Mouse (Mus musculus) layer of hippocampus, adult 9-10 months (tissue): ENCODE measurements around the gene Vmn1r193.
"Not testable (repeated sequence)": the region's sequence is repeated elsewhere in the genome, so short reads cannot be mapped to it uniquely, and the experiment has no call there.

ENCODE experiments used
- DNase-seq: peaks from one replicate; pipeline ENCODE4 v3.0.0; 2022; ENCODE audit warnings: low spot score

The Vmn1r193 gene

GRCm38 (mm10) chr13:22223060-22223459 is at the start of gene Vmn1r193:
Gene Vmn1r193, minus strand, starts transcription at chr13:22223160.
- not testable (repeated sequence) for DNase-seq

- no peak for DNase-seq
These were observed 48.8 kb upstream of the Vmn1r193 start for GRCm38 (mm10) chr13:22271721-22272120.

- not testable (repeated sequence) for DNase-seq
These were observed 47.3 kb upstream of the Vmn1r193 start, which contains the start of gene Vmn1r195 for GRCm38 (mm10) chr13:22270222-22270621. Gene Vmn1r195, plus strand, starts transcription at chr13:22270522.

- no peak for DNase-seq
These were observed 21.0 kb upstream of the Vmn1r193 start, which contains the start of gene Vmn1r194 for GRCm38 (mm10) chr13:22243915-22244314. Gene Vmn1r194, plus strand, starts transcription at chr13:22244215.

GRCm38 (mm10) chr13:22192756-22193155 is 30.2 kb downstream of the Vmn1r193 start:
- not testable (repeated sequence) for DNase-seq

- no peak for DNase-seq
These were observed 31.9 kb downstream of the Vmn1r193 start, which contains the start of gene Vmn1r192 for GRCm38 (mm10) chr13:22191041-22191440. Gene Vmn1r192, minus strand, starts transcription at chr13:22191141.

GRCm38 (mm10) chr13:22190385-22190784 is 32.6 kb downstream of the Vmn1r193 start:
- no peak for DNase-seq

- DNase-seq: no peak
These were observed 33.6 kb downstream of the Vmn1r193 start for GRCm38 (mm10) chr13:22189313-22189712.

- DNase-seq: no peak
These were observed 39.1 kb downstream of the Vmn1r193 start, which contains the start of gene Vmn1r191 for GRCm38 (mm10) chr13:22183869-22184268. Gene Vmn1r191, minus strand, starts transcription at chr13:22183969.

GRCm38 (mm10) chr13:22168416-22168815 is 54.5 kb downstream of the Vmn1r193 start:
- DNase-seq: no peak
